ENCODE assay signal across 8 mouse cellular contexts in the genomic region with DNA sequence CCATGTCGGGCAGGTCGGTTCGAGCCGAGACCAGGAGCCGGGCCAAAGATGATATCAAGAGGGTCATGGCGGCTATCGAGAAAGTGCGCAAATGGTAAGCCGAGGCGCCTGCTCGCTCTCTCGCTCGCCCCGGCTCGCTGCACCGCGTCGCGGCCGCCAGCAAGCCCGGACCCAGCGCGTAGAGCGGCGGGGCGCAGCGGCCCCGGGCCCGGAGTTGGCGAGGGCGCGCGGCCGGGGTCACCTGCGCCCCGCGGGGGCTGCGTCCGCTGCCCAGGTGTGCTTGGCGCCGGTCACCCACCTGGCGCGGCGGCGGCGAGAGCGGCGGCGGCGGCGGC. TPM values are rescaled to one million over a fixed set of nuclear protein-coding genes. Genes with fewer than 3 reads are reported as not detected.
DNase-seq lines count a peak whose midpoint lies in the region; ATAC-seq and TF ChIP-seq lines count a peak whose summit lies in the region.

No protein-coding gene starts in this region.

- peak overlapping the region; percentile 75 for H3K4me3 ChIP-seq in heart, embryonic 12.5 days
- peak overlapping the region; percentile 85 to 94 for H3K4me3 ChIP-seq in ES-E14 (ENCODE audit: insufficient read depth in 1 of 2, low read depth in 1 of 2, low read length in 2 of 2, poor library complexity in 1 of 2, severe bottlenecking in 1 of 2)

- no peaks in the 10 kb centered on the region for H3K9me3 ChIP-seq in heart, embryonic 12.5 days (replicated peaks)
- H3K9me3 ChIP-seq in ES-E14 (ENCODE audit: control insufficient read depth, insufficient read depth, low read depth, low read length) = no peaks in the 10 kb centered on the region

- no peaks in the 10 kb centered on the region for H3K27me3 ChIP-seq in heart, embryonic 12.5 days (replicated peaks)

- H3K9ac ChIP-seq in heart, embryonic 12.5 days = peak overlapping the region; percentile 98
- peak overlapping the region; percentile 93 for H3K9ac ChIP-seq in ES-E14 (ENCODE audit: insufficient read depth, low read depth, low read length, poor library complexity, severe bottlenecking)

- H3K4me1 ChIP-seq in heart, embryonic 12.5 days (replicated peaks) = peaks cover 32% of the 10 kb centered on the region
- peaks cover 3 to 24% of the 10 kb centered on the region in 2 experiments; a peak in 3 of 4 replicates for H3K4me1 ChIP-seq in ES-E14 (ENCODE audit: control insufficient read depth in 2 of 2, insufficient read depth in 2 of 2, low read length in 2 of 2, poor library complexity in 1 of 2)

- WGBS in heart, embryonic 12.5 days = under 1% methylated on average over 51 of the region's 51 CpGs

- in situ Hi-C loops in ES-E14 (cut with MboI; ENCODE audit: low sequenced_read_pairs in 2 of 2, unreplicated experiment in 2 of 2) = no loop called here

- no peak for DNase-seq in heart, adult 18-20 months
- no peak for DNase-seq in ES-E14 (ENCODE audit: low read depth, low spot score)
- DNase-seq in left cerebral cortex, adult 9 months (ENCODE audit: low spot score in 2 of 2) = no peak
- no peak for DNase-seq in urinary bladder, adult 2 months (ENCODE audit: low spot score)
- no peak for DNase-seq in left cerebral cortex, adult 8-10 months (ENCODE audit: low spot score in 2 of 2)

- peak overlapping the region; percentile 92 for H3K4me2 ChIP-seq in heart, embryonic 12.5 days

- ATAC-seq in heart, embryonic 12.5 days (ENCODE audit: insufficient number of reproducible peaks, low FRiP score) = peak; percentile 46
- peak; percentile 10; the same call in 1 of the 2 replicates for ATAC-seq in granulocyte monocyte progenitor cell, adult 5-6 weeks (replicated peaks; ENCODE audit: poor library complexity, severe bottlenecking)
- 0 out of 2 replicates have a peak, but pooled peaks have one; percentile 6 for ATAC-seq in megakaryocyte, adult 5-6 weeks (ENCODE audit: poor library complexity, severe bottlenecking)

- peaks cover 4% of the 10 kb centered on the region; the same call in 1 of the 2 replicates for H3K36me3 ChIP-seq in heart, embryonic 12.5 days
- H3K36me3 ChIP-seq in ES-E14 (ENCODE audit: control insufficient read depth, insufficient read depth, low read length, poor library complexity, severe bottlenecking) = peaks cover 2% of the 10 kb centered on the region; the same call in 1 of the 2 replicates

- H3K27ac ChIP-seq in heart, embryonic 12.5 days (ENCODE audit: poor library complexity, severe bottlenecking) = peak overlapping the region; percentile 97
- peak overlapping the region; percentile 76 for H3K27ac ChIP-seq in ES-E14 (ENCODE audit: insufficient read depth, low read depth, low read length, poor library complexity, severe bottlenecking)

TF ChIP-seq in ES-E14, 5 proteins besides CTCF, POLR2A, EP300 and RAD21:
- TF ChIP-seq HCFC1 (IDR thresholded peaks at IDR 0.05; ENCODE audit: borderline replicate concordance, insufficient read depth, low read length) (no peak), MAFK (IDR thresholded peaks at IDR 0.05; ENCODE audit: insufficient read depth, low read depth, low read length) (no peak), ZC3H11A (IDR thresholded peaks at IDR 0.05; ENCODE audit: borderline replicate concordance, low read depth, low read length) (no peak)

RNA-seq across cellular contexts. Expression of a gene that starts 1.0 kb away (rescaled TPM):
- polyA plus RNA-seq in heart, embryonic 12.5 days (2016; fragmentation: Nextera tagmentation; extraction: Ambion mirVana) = 16.3 and 16.6 TPM in 2 replicates
- 1 to 10 TPM; 8.0 to 8.2 TPM for total RNA-seq in heart, adult 18-20 months (2021)
- 8.0 and 13.7 TPM in 2 replicates for total RNA-seq in ES-E14 (2012; rRNA removed)
- total RNA-seq in granulocyte monocyte progenitor cell, adult 5-6 weeks (2014; fragmentation: Nextera tagmentation) = 27.5 and 29.4 TPM in 2 replicates
- 11.0 and 17.4 TPM in 2 replicates for total RNA-seq in granulocyte monocyte progenitor cell, adult 5-6 weeks (2017)
- 3.8 and 4.0 TPM in 2 replicates for total RNA-seq in megakaryocyte, adult 5-6 weeks (2015)
- total RNA-seq in megakaryocyte, adult 5-6 weeks (2017) = 3.8 and 4.7 TPM in 2 replicates
- 10.5 and 14.8 TPM in 2 replicates for polyA plus RNA-seq in urinary bladder, adult 2 months (2012; rRNA removed)
- 10 to 100 TPM; 62.3 to 67.1 (median 64.6) TPM for total RNA-seq in left cerebral cortex, adult 8-10 months (2022)

RNA-seq across cellular contexts. Expression of a gene that starts 50.0 kb away (rescaled TPM):
- polyA plus RNA-seq in heart, embryonic 12.5 days (2016; fragmentation: Nextera tagmentation; extraction: Ambion mirVana) = 14.2 TPM in 2 replicates
- total RNA-seq in heart, adult 18-20 months (2021) = 10 to 100 TPM; 26.5 to 29.0 TPM
- 8.0 and 8.2 TPM in 2 replicates for total RNA-seq in ES-E14 (2012; rRNA removed)
- total RNA-seq in granulocyte monocyte progenitor cell, adult 5-6 weeks (2014; fragmentation: Nextera tagmentation) = 46.9 and 52.3 TPM in 2 replicates
- 11.1 and 11.9 TPM in 2 replicates for total RNA-seq in granulocyte monocyte progenitor cell, adult 5-6 weeks (2017)
- total RNA-seq in megakaryocyte, adult 5-6 weeks (2015) = 37.0 and 40.0 TPM in 2 replicates
- total RNA-seq in megakaryocyte, adult 5-6 weeks (2017) = 11.7 and 15.9 TPM in 2 replicates
- 27.6 and 28.0 TPM in 2 replicates for polyA plus RNA-seq in urinary bladder, adult 2 months (2012; rRNA removed)
- total RNA-seq in left cerebral cortex, adult 8-10 months (2022) = 10 to 100 TPM; 12.7 to 16.3 (median 14.7) TPM
